Mouse (Mus musculus): ENCODE measurements around the gene Ccnt1. TPM values are rescaled to one million over a fixed set of nuclear protein-coding genes. Genes with fewer than 3 reads are reported as not detected.

Gene Ccnt1
- polyA plus RNA-seq, 1 experiment, result 40.6 TPM

GRCm38 (mm10) chr15:98504514-98504913, 66.2 kb downstream of the Ccnt1 start:
- Histone ChIP-seq H3K4me1 (ENCODE audit: control insufficient read depth, insufficient read depth, low read length) (0 out of 2 replicates have a peak, but pooled peaks cover 6% of the 10 kb centered on the region), H3K4me3 (ENCODE audit: insufficient read depth, low read length) (no peak overlapping the region), H3K27ac (ENCODE audit: insufficient read depth, low read length) (no peak overlapping the region)
- no peak for TF ChIP-seq POLR2A (IDR thresholded peaks at IDR 0.05; ENCODE audit: low read depth, low read length)
- TF ChIP-seq CTCF (IDR thresholded peaks at IDR 0.05; ENCODE audit: borderline replicate concordance, insufficient read depth, low read length), result peak; percentile 24; the same call in 1 of the 2 replicates

- no peak overlapping the region for H3K4me3 ChIP-seq (ENCODE audit: insufficient read depth, low read length)
- TF ChIP-seq CTCF (IDR thresholded peaks at IDR 0.05; ENCODE audit: borderline replicate concordance, insufficient read depth, low read length) (no peak), POLR2A (IDR thresholded peaks at IDR 0.05; ENCODE audit: low read depth, low read length) (no peak)
- 0 out of 2 replicates have a peak, but pooled peaks cover 6% of the 10 kb centered on the region for H3K4me1 ChIP-seq (ENCODE audit: control insufficient read depth, insufficient read depth, low read length)
- no peak overlapping the region for H3K27ac ChIP-seq (ENCODE audit: insufficient read depth, low read length)
These were observed 67.4 kb downstream of the Ccnt1 start for GRCm38 (mm10) chr15:98503317-98503716.

GRCm38 (mm10) chr15:98497631-98498030, 73.1 kb downstream of the Ccnt1 start:
- Histone ChIP-seq H3K4me1 (ENCODE audit: control insufficient read depth, insufficient read depth, low read length) (no peaks in the 10 kb centered on the region), H3K27ac (ENCODE audit: insufficient read depth, low read length) (no peak overlapping the region), H3K4me3 (ENCODE audit: insufficient read depth, low read length) (no peak overlapping the region)
- TF ChIP-seq POLR2A (IDR thresholded peaks at IDR 0.05; ENCODE audit: low read depth, low read length) (no peak), CTCF (IDR thresholded peaks at IDR 0.05; ENCODE audit: borderline replicate concordance, insufficient read depth, low read length) (no peak)

GRCm38 (mm10) chr15:98492102-98492501, 78.6 kb downstream of the Ccnt1 start, which contains the start of gene Olfr279:
TSS of gene Olfr279 (plus strand) at chr15:98492402.
- Histone ChIP-seq H3K27ac (ENCODE audit: insufficient read depth, low read length) (no peak within 1 kb of the TSS), H3K4me3 (ENCODE audit: insufficient read depth, low read length) (no peak within 1 kb of the TSS), H3K4me1 (ENCODE audit: control insufficient read depth, insufficient read depth, low read length) (no peaks in the 10 kb centered on the region)
- TF ChIP-seq POLR2A (IDR thresholded peaks at IDR 0.05; ENCODE audit: low read depth, low read length) (no peak), CTCF (IDR thresholded peaks at IDR 0.05; ENCODE audit: borderline replicate concordance, insufficient read depth, low read length) (no peak)

- no peak for TF ChIP-seq POLR2A (IDR thresholded peaks at IDR 0.05; ENCODE audit: low read depth, low read length)
- Histone ChIP-seq H3K4me3 (ENCODE audit: insufficient read depth, low read length) (no peak overlapping the region), H3K4me1 (ENCODE audit: control insufficient read depth, insufficient read depth, low read length) (no peaks in the 10 kb centered on the region), H3K27ac (ENCODE audit: insufficient read depth, low read length) (no peak overlapping the region)
These were observed 79.4 kb downstream of the Ccnt1 start for GRCm38 (mm10) chr15:98491332-98491731.

Other genes starting within 250 kb of the Ccnt1 start
- gene Olfr284, start 229.9 kb downstream of the Ccnt1 start, polyA plus RNA-seq (2011; ENCODE audit: insufficient read length, low read depth, missing spikeins), result not detected in 2 replicates
- gene Olfr283, start 190.0 kb downstream of the Ccnt1 start, polyA plus RNA-seq (2011; ENCODE audit: insufficient read length, low read depth, missing spikeins), result not detected in 2 replicates
- gene Olfr282, start 139.7 kb downstream of the Ccnt1 start, polyA plus RNA-seq (2011; ENCODE audit: insufficient read length, low read depth, missing spikeins), result not detected in 2 replicates
- gene Olfr281, start 118.3 kb downstream of the Ccnt1 start, polyA plus RNA-seq (2011; ENCODE audit: insufficient read length, low read depth, missing spikeins), result not detected in 2 replicates
- not detected in 2 replicates for gene OR5BS1P, start 101.0 kb downstream of the Ccnt1 start, polyA plus RNA-seq (2011; ENCODE audit: insufficient read length, low read depth, missing spikeins)
- gene Lalba, start 88.2 kb downstream of the Ccnt1 start, polyA plus RNA-seq (2011; ENCODE audit: insufficient read length, low read depth, missing spikeins), result not detected in 2 replicates
- not detected in 2 replicates for gene Olfr279, start 78.5 kb downstream of the Ccnt1 start, polyA plus RNA-seq (2011; ENCODE audit: insufficient read length, low read depth, missing spikeins)
- 91.2 and 117 TPM in 2 replicates for gene Kansl2, start 36.7 kb downstream of the Ccnt1 start, polyA plus RNA-seq (2011; ENCODE audit: insufficient read length, low read depth, missing spikeins)
- gene 4930415O20Rik, start 81 bp upstream of the Ccnt1 start, polyA plus RNA-seq (2011; ENCODE audit: insufficient read length, low read depth, missing spikeins), result not detected in 2 replicates
- gene Adcy6, start 39.2 kb upstream of the Ccnt1 start, polyA plus RNA-seq (2011; ENCODE audit: insufficient read length, low read depth, missing spikeins), result 49.8 and 56.5 TPM in 2 replicates
- gene Cacnb3, start 59.9 kb upstream of the Ccnt1 start, polyA plus RNA-seq (2011; ENCODE audit: insufficient read length, low read depth, missing spikeins), result 40.5 and 44.2 TPM in 2 replicates
- gene Ddx23, start 92.0 kb upstream of the Ccnt1 start, polyA plus RNA-seq (2011; ENCODE audit: insufficient read length, low read depth, missing spikeins), result 58.8 and 62.4 TPM in 2 replicates
- gene Rnd1, start 106.5 kb upstream of the Ccnt1 start, polyA plus RNA-seq (2011; ENCODE audit: insufficient read length, low read depth, missing spikeins), result 9.6 and 14.3 TPM in 2 replicates
- gene Ccdc65, start 137.3 kb upstream of the Ccnt1 start, polyA plus RNA-seq (2011; ENCODE audit: insufficient read length, low read depth, missing spikeins), result 2.7 and 3.2 TPM in 2 replicates
- gene Fkbp11, start 157.3 kb upstream of the Ccnt1 start, polyA plus RNA-seq (2011; ENCODE audit: insufficient read length, low read depth, missing spikeins), result 48.6 and 57.3 TPM in 2 replicates
- 91.3 and 112 TPM in 2 replicates for gene Arf3, start 192.3 kb upstream of the Ccnt1 start, polyA plus RNA-seq (2011; ENCODE audit: insufficient read length, low read depth, missing spikeins)
- gene Wnt10b, start 207.2 kb upstream of the Ccnt1 start, polyA plus RNA-seq (2011; ENCODE audit: insufficient read length, low read depth, missing spikeins), result 1.9 and 5.8 TPM in 2 replicates
- not detected in 2 replicates for gene Wnt1, start 218.9 kb upstream of the Ccnt1 start, polyA plus RNA-seq (2011; ENCODE audit: insufficient read length, low read depth, missing spikeins)
- gene Ddn, start 238.6 kb upstream of the Ccnt1 start, polyA plus RNA-seq (2011; ENCODE audit: insufficient read length, low read depth, missing spikeins), result not detected in 2 replicates

Data from embryonic fibroblast, embryonic 13.5 days (primary cell).